Mouse (Mus musculus): ENCODE measurements around the gene Snn.

DNA sequence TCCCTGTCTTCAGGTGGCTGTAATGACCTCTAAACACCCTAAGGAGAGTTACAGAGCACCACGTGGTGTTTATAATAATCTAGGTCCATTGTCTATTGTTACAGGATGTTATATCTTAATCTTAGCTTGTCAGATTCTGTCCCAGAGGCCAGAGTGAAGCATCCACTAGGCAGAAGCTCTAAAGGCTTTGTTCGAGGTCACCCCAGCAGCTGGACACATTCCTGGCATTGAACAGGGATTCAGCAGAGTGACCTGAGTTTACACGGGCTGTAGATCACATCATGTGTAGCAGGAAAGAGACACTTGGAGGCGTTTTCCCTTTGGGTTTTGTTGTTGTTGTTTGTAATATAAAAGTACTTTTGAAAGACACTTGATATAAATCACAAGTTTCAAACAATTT lies 31.3 kb downstream of the Snn start:
- TF ChIP-seq CTCF (IDR thresholded peaks at IDR 0.05; ENCODE audit: low read depth, low read length): no peak
- TF ChIP-seq TAL1 (conservative IDR thresholded peaks at IDR 0.05; ENCODE audit: low read depth, low read length): no peak
- no peak for TF ChIP-seq GATA2 (IDR thresholded peaks at IDR 0.05; ENCODE audit: borderline replicate concordance, low read depth, low read length)
- TF ChIP-seq GATA1 (IDR thresholded peaks at IDR 0.05; ENCODE audit: borderline replicate concordance, low read length): no peak
